Mouse (Mus musculus): ENCODE measurements around the gene Padi1. TPM values are rescaled to one million over a fixed set of nuclear protein-coding genes. Genes with fewer than 3 reads are reported as not detected.

Padi1 gene
- polyA plus RNA-seq, 1 experiment, result 0.01 TPM

DNA sequence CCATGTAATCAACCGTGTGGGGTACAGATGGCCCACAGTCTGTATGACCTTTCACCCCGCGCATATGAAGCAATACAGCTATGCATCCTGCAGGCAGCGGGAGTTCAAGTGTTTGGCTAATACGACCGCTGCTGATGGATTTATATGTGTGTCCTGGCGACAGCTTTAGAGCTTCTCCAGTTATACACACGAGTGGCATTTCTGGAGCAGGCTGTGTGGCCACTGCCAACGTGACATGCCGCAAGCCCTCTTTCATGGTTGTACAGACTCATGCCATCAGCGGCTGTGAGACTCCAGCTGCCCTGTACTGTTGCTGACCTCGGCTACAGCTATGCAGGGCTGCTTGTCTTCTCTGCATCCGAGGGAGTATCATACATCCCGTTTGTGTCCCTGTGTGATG lies 65.1 kb downstream of the Padi1 start:
- no peaks in the 10 kb centered on the region for H3K79me3 ChIP-seq (ENCODE audit: low read depth)
- no peak overlapping the region for H3ac ChIP-seq (ENCODE audit: control insufficient read depth, insufficient read length, low read depth)
- H3K79me2 ChIP-seq (ENCODE audit: control insufficient read depth, insufficient read depth), result no peaks in the 10 kb centered on the region
- H3K36me3 ChIP-seq (ENCODE audit: control insufficient read depth, insufficient read depth), result no peaks in the 10 kb centered on the region
- no peak overlapping the region for H3K4me3 ChIP-seq (ENCODE audit: insufficient read depth, poor library complexity, severe bottlenecking)
- TF ChIP-seq MYOG (IDR thresholded peaks at IDR 0.05; ENCODE audit: control insufficient read depth, extremely low read depth, insufficient read length) (no peak), MYOD1 (IDR thresholded peaks at IDR 0.05; ENCODE audit: control insufficient read depth, insufficient read length, low read depth) (no peak), USF1 (IDR thresholded peaks at IDR 0.05; ENCODE audit: low read depth) (no peak), CEBPB (IDR thresholded peaks at IDR 0.05; ENCODE audit: low read depth) (no peak), MAX (IDR thresholded peaks at IDR 0.05) (no peak), CTCF (IDR thresholded peaks at IDR 0.05; ENCODE audit: control insufficient read depth, insufficient read depth, insufficient read length) (no peak), FOSL1 (IDR thresholded peaks at IDR 0.05; ENCODE audit: insufficient read depth, low read length, poor library complexity, severe bottlenecking) (no peak)
- H3K27me3 ChIP-seq (ENCODE audit: control insufficient read depth, insufficient read depth, insufficient read length), result no peaks in the 10 kb centered on the region

DNA sequence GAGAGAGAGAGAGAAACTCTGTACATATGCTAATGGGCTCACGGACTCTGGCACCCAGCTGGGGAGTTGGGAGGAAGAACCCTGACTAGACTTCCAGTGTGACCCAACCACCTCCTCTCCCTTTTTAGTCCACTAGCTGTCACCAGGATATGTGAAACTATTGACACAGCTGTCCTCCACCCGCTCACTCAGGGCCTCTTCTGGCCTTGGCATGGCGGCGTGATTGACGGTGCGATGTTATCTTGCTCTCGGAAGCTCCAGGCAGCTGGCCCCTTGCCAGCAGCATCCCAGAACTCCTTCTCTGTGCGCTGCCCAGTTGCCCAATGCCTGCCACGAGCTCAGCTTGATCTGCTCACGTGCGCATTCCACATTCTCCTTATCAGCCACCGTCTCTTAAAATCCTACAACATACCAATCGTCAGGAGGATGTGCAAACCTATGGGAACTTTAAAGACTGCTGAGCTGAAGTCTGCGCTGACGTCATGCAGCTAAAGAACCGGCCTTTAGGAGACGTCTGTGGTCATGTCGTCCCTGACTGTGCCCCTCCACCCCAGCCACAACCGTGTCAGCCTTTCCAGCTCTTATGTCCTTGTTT lies 65.7 kb downstream of the Padi1 start:
- H3K79me3 ChIP-seq (ENCODE audit: low read depth), result no peaks in the 10 kb centered on the region
- no peaks in the 10 kb centered on the region for H3K27me3 ChIP-seq (ENCODE audit: control insufficient read depth, insufficient read depth, insufficient read length)
- no peak overlapping the region for H3ac ChIP-seq (ENCODE audit: control insufficient read depth, insufficient read length, low read depth)
- no peak overlapping the region for H3K4me3 ChIP-seq (ENCODE audit: insufficient read depth, poor library complexity, severe bottlenecking)
- no peaks in the 10 kb centered on the region for H3K36me3 ChIP-seq (ENCODE audit: control insufficient read depth, insufficient read depth)
- no peaks in the 10 kb centered on the region for H3K79me2 ChIP-seq (ENCODE audit: control insufficient read depth, insufficient read depth)
- TF ChIP-seq USF1 (IDR thresholded peaks at IDR 0.05; ENCODE audit: low read depth), result no peak
- no peak for TF ChIP-seq CEBPB (IDR thresholded peaks at IDR 0.05; ENCODE audit: low read depth)
- TF ChIP-seq FOSL1 (IDR thresholded peaks at IDR 0.05; ENCODE audit: insufficient read depth, low read length, poor library complexity, severe bottlenecking), result no peak
- TF ChIP-seq CTCF (IDR thresholded peaks at IDR 0.05; ENCODE audit: control insufficient read depth, insufficient read depth, insufficient read length), result no peak
- TF ChIP-seq MYOD1 (IDR thresholded peaks at IDR 0.05; ENCODE audit: control insufficient read depth, insufficient read length, low read depth), result peak; percentile 96
- no peak for TF ChIP-seq MYOG (IDR thresholded peaks at IDR 0.05; ENCODE audit: control insufficient read depth, extremely low read depth, insufficient read length)
- no peak for TF ChIP-seq MAX (IDR thresholded peaks at IDR 0.05)

DNA sequence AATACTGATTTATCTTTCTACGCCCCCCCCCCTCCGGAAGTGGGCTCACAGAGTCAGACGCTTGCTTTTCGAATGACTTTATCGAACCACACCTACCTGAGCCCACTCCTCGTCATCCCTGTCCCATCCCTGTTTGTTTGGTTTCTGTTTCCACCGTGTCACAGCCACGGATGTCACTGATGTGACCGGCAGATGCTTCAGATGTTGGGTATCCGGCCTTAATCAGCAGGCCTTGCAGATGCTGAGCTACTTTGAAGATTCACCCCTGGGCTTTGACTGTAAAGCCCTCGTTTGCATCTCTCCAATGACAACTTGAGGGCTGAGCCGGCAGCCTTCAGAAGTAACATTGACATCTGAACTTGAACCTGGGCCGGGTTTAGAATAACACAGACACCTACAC lies 69.0 kb downstream of the Padi1 start:
- no peak overlapping the region for H3ac ChIP-seq (ENCODE audit: control insufficient read depth, insufficient read length, low read depth)
- H3K79me3 ChIP-seq (ENCODE audit: low read depth), result no peaks in the 10 kb centered on the region
- TF ChIP-seq MAX (IDR thresholded peaks at IDR 0.05) (no peak), CEBPB (IDR thresholded peaks at IDR 0.05; ENCODE audit: low read depth) (no peak), FOSL1 (IDR thresholded peaks at IDR 0.05; ENCODE audit: insufficient read depth, low read length, poor library complexity, severe bottlenecking) (no peak), CTCF (IDR thresholded peaks at IDR 0.05; ENCODE audit: control insufficient read depth, insufficient read depth, insufficient read length) (no peak), MYOD1 (IDR thresholded peaks at IDR 0.05; ENCODE audit: control insufficient read depth, insufficient read length, low read depth) (no peak), USF1 (IDR thresholded peaks at IDR 0.05; ENCODE audit: low read depth) (no peak), MYOG (IDR thresholded peaks at IDR 0.05; ENCODE audit: control insufficient read depth, extremely low read depth, insufficient read length) (no peak)
- no peaks in the 10 kb centered on the region for H3K79me2 ChIP-seq (ENCODE audit: control insufficient read depth, insufficient read depth)
- no peaks in the 10 kb centered on the region for H3K36me3 ChIP-seq (ENCODE audit: control insufficient read depth, insufficient read depth)
- H3K27me3 ChIP-seq (ENCODE audit: control insufficient read depth, insufficient read depth, insufficient read length), result no peaks in the 10 kb centered on the region
- H3K4me3 ChIP-seq (ENCODE audit: insufficient read depth, poor library complexity, severe bottlenecking), result no peak overlapping the region

DNA sequence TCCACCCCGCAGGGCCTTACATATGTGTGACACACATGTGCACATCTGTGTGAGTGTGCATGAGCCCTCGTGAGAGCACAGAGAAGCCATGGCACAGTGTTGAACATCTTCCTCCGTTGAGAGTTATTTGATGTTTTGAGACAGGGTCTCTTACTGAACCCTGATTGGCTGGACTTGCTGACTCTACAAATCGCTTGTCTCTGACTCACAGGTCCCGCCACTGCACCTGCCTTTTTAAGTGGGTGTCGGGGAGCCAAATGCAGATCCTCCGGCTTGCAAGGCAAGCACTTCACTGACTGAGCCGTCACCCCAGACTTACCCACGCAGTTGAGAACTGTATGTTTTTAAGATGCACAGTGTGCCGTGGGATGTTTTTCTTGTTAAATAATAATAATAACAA lies 69.7 kb downstream of the Padi1 start:
- H3K27me3 ChIP-seq (ENCODE audit: control insufficient read depth, insufficient read depth, insufficient read length), result no peaks in the 10 kb centered on the region
- TF ChIP-seq CEBPB (IDR thresholded peaks at IDR 0.05; ENCODE audit: low read depth), result no peak
- no peak for TF ChIP-seq FOSL1 (IDR thresholded peaks at IDR 0.05; ENCODE audit: insufficient read depth, low read length, poor library complexity, severe bottlenecking)
- no peak for TF ChIP-seq MYOD1 (IDR thresholded peaks at IDR 0.05; ENCODE audit: control insufficient read depth, insufficient read length, low read depth)
- TF ChIP-seq USF1 (IDR thresholded peaks at IDR 0.05; ENCODE audit: low read depth), result no peak
- TF ChIP-seq MYOG (IDR thresholded peaks at IDR 0.05; ENCODE audit: control insufficient read depth, extremely low read depth, insufficient read length), result no peak
- no peak for TF ChIP-seq CTCF (IDR thresholded peaks at IDR 0.05; ENCODE audit: control insufficient read depth, insufficient read depth, insufficient read length)
- TF ChIP-seq MAX (IDR thresholded peaks at IDR 0.05), result no peak
- H3ac ChIP-seq (ENCODE audit: control insufficient read depth, insufficient read length, low read depth), result no peak overlapping the region
- H3K4me3 ChIP-seq (ENCODE audit: insufficient read depth, poor library complexity, severe bottlenecking), result no peak overlapping the region
- no peaks in the 10 kb centered on the region for H3K79me3 ChIP-seq (ENCODE audit: low read depth)
- H3K36me3 ChIP-seq (ENCODE audit: control insufficient read depth, insufficient read depth), result no peaks in the 10 kb centered on the region
- no peaks in the 10 kb centered on the region for H3K79me2 ChIP-seq (ENCODE audit: control insufficient read depth, insufficient read depth)

DNA sequence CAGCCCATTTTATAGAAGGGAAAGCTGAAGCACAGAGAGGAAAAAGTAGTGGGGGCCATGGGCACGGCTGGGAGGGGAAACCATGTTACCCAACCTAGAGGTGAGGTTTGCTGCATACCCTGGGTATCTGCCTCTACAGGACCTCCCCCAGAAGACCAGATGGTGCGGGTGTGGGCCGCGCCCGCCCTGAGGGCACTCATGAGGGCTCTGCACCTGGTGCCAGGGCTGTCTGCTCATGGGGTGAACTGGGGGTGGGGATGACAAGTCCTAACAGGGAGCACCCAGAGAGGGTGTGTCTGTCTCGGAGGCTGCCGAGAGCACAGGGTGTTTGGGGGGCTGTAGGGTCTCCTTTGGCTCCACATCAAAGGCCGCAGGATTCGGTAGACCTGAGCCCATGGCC lies 70.7 kb downstream of the Padi1 start:
- no peaks in the 10 kb centered on the region for H3K36me3 ChIP-seq (ENCODE audit: control insufficient read depth, insufficient read depth)
- TF ChIP-seq MAX (IDR thresholded peaks at IDR 0.05), result no peak
- TF ChIP-seq MYOD1 (IDR thresholded peaks at IDR 0.05; ENCODE audit: control insufficient read depth, insufficient read length, low read depth), result no peak
- TF ChIP-seq CTCF (IDR thresholded peaks at IDR 0.05; ENCODE audit: control insufficient read depth, insufficient read depth, insufficient read length), result no peak
- TF ChIP-seq FOSL1 (IDR thresholded peaks at IDR 0.05; ENCODE audit: insufficient read depth, low read length, poor library complexity, severe bottlenecking), result no peak
- TF ChIP-seq USF1 (IDR thresholded peaks at IDR 0.05; ENCODE audit: low read depth), result no peak
- TF ChIP-seq MYOG (IDR thresholded peaks at IDR 0.05; ENCODE audit: control insufficient read depth, extremely low read depth, insufficient read length), result no peak
- no peak for TF ChIP-seq CEBPB (IDR thresholded peaks at IDR 0.05; ENCODE audit: low read depth)
- no peak overlapping the region for H3ac ChIP-seq (ENCODE audit: control insufficient read depth, insufficient read length, low read depth)
- no peaks in the 10 kb centered on the region for H3K27me3 ChIP-seq (ENCODE audit: control insufficient read depth, insufficient read depth, insufficient read length)
- H3K79me3 ChIP-seq (ENCODE audit: low read depth), result no peaks in the 10 kb centered on the region
- no peak overlapping the region for H3K4me3 ChIP-seq (ENCODE audit: insufficient read depth, poor library complexity, severe bottlenecking)
- no peaks in the 10 kb centered on the region for H3K79me2 ChIP-seq (ENCODE audit: control insufficient read depth, insufficient read depth)

All from C2C12 (cell line).